Mouse (Mus musculus) hindbrain, postnatal 0 days (tissue): Measurements from ENCODE around the gene Emc9. TPM values are rescaled to one million over a fixed set of nuclear protein-coding genes. Genes with fewer than 3 reads are reported as not detected.

ENCODE experiments used
- ATAC-seq: fragments of 200-750 bp; cut with Nextera tagmentation; 2 replicates; pipeline ENCODE4 v1.8.0; 2017; ENCODE audit warnings: mild to moderate bottlenecking, moderate TSS enrichment, moderate library complexity
- DNase-seq: peaks from one replicate; pipeline ENCODE4 v3.0.0-alpha.2; 2015; ENCODE audit warnings: low spot score
- H3K27ac ChIP-seq: fragments of 300-500 bp; sonication (generic); 2 replicates; pipeline ENCODE4 v1.5.1; 2014; ENCODE audit warnings: mild to moderate bottlenecking
- H3K27me3 ChIP-seq: fragments of 300-500 bp; sonication (generic); 2 replicates; pipeline ENCODE4 v1.6.1; 2014; ENCODE audit warnings: low read length, mixed read lengths; ENCODE audit not compliant: insufficient read depth
- H3K36me3 ChIP-seq: fragments of 300-500 bp; sonication (generic); 2 replicates; pipeline ENCODE4 v1.6.1; 2014; ENCODE audit warnings: low read length, mixed read lengths; ENCODE audit not compliant: insufficient read depth
- H3K4me1 ChIP-seq: fragments of 300-500 bp; sonication (generic); 2 replicates; pipeline ENCODE4 v1.6.1; 2014; ENCODE audit warnings: antibody characterized with exemption, low read length, mixed read lengths; ENCODE audit not compliant: insufficient read depth
- H3K4me2 ChIP-seq: fragments of 300-500 bp; sonication (generic); 2 replicates; pipeline ENCODE4 v1.6.1; 2014; ENCODE audit warnings: low read depth, mild to moderate bottlenecking, low read length, moderate library complexity, mixed read lengths
- H3K4me3 ChIP-seq: fragments of 300-500 bp; sonication (generic); 2 replicates; pipeline ENCODE4 v1.5.1; 2014; ENCODE audit warnings: low read length
- H3K9ac ChIP-seq: fragments of 300-500 bp; sonication (generic); replicated peaks from 2 replicates; pipeline ENCODE4 v1.6.1; 2014; ENCODE audit warnings: mild to moderate bottlenecking, low read length, moderate library complexity, mixed read lengths
- H3K9me3 ChIP-seq: fragments of 300-500 bp; sonication (generic); 2 replicates; pipeline ENCODE4 v1.6.1; 2016; ENCODE audit warnings: low read length, mixed read lengths
- CTCF ChIP-seq: IDR thresholded peaks from 2 replicates; pipeline ENCODE4 v1.5.1; 2016; ENCODE audit warnings: antibody characterized with exemption, control low read depth, low read depth
- WGBS: fragments of 180-500 bp; shearing (Covaris S2); extraction: QIAGEN DNeasy Blood & Tissue Kit; methylation state at CpG from one replicate; pipeline ENCODE4 v1.1.7; 2014; 5-methylcytosine and 5-hydroxymethylcytosine counted together
- polyA plus RNA-seq: library from polyadenylated mRNA; unstranded; fragments of >200 nt; fragmentation: Nextera tagmentation; extraction: Ambion mirVana; gene quantifications from 2 replicates; pipeline ENCODE4 v1.2.1, GENCODE M21; 2015
- total RNA-seq: library from RNA; depleted of rRNA; stranded (reverse); fragments of >200 nt; gene quantifications from 2 replicates; pipeline ENCODE4 v1.2.3, GENCODE M21; 2014

Gene Emc9
- total and polyA plus RNA-seq, 2 experiments from 2014 or later: 51.6 to 79.0 TPM

GRCm38 (mm10) chr14:55555788-55556187 lies 29.3 kb downstream of the Emc9 start:
- no peak overlapping the region for H3K9ac ChIP-seq
- ATAC-seq: no peak
- 84% methylated on average over 3 of the region's 3 CpGs for WGBS

GRCm38 (mm10) chr14:55554635-55555034 lies 30.5 kb downstream of the Emc9 start:
- Histone ChIP-seq H3K27me3 (no peaks in the 10 kb centered on the region), H3K36me3 (no peaks in the 10 kb centered on the region), H3K4me1 (no peaks in the 10 kb centered on the region), H3K4me2 (no peak overlapping the region), H3K9me3 (no peaks in the 10 kb centered on the region), H3K27ac (no peak overlapping the region), H3K4me3 (no peak overlapping the region), H3K9ac (no peak overlapping the region)
- ATAC-seq (no peak), DNase-seq (no peak)
- TF ChIP-seq CTCF: no peak

More at GRCm38 (mm10) chr14:55555788-55556187, 29.3 kb downstream of the Emc9 start:
- no peaks in the 10 kb centered on the region for H3K27me3 ChIP-seq
- no peak overlapping the region for H3K4me3 ChIP-seq
- H3K4me2 ChIP-seq: no peak overlapping the region
- no peak overlapping the region for H3K27ac ChIP-seq
- no peaks in the 10 kb centered on the region for H3K4me1 ChIP-seq
- no peaks in the 10 kb centered on the region for H3K9me3 ChIP-seq
- H3K36me3 ChIP-seq: no peaks in the 10 kb centered on the region
- DNase-seq: no peak
- TF ChIP-seq CTCF: no peak

- DNase-seq: no peak
- TF ChIP-seq CTCF: no peak
- 91% methylated on average over 8 of the region's 8 CpGs for WGBS
- H3K9ac ChIP-seq: no peak overlapping the region
- no peaks in the 10 kb centered on the region for H3K9me3 ChIP-seq
- H3K4me2 ChIP-seq: no peak overlapping the region
- no peak for ATAC-seq
- H3K36me3 ChIP-seq: peaks cover 16% of the 10 kb centered on the region
- no peak overlapping the region for H3K4me3 ChIP-seq
- no peaks in the 10 kb centered on the region for H3K27me3 ChIP-seq
- no peak overlapping the region for H3K27ac ChIP-seq
- H3K4me1 ChIP-seq: no peaks in the 10 kb centered on the region
These were observed 33.3 kb downstream of the Emc9 start for GRCm38 (mm10) chr14:55551794-55552193.

- no peak for DNase-seq
- Histone ChIP-seq H3K27ac (no peak overlapping the region), H3K4me1 (no peaks in the 10 kb centered on the region), H3K4me2 (no peak overlapping the region), H3K4me3 (no peak overlapping the region), H3K27me3 (no peaks in the 10 kb centered on the region), H3K36me3 (peaks cover 16% of the 10 kb centered on the region), H3K9me3 (no peaks in the 10 kb centered on the region), H3K9ac (no peak overlapping the region)
- TF ChIP-seq CTCF: no peak
- no peak for ATAC-seq
- 71% methylated on average over 5 of the region's 5 CpGs for WGBS
These were observed 33.8 kb downstream of the Emc9 start for GRCm38 (mm10) chr14:55551347-55551746.

GRCm38 (mm10) chr14:55550191-55550590 lies 34.9 kb downstream of the Emc9 start:
- H3K27ac ChIP-seq: no peak overlapping the region
- no peak for TF ChIP-seq CTCF
- H3K27me3 ChIP-seq: no peaks in the 10 kb centered on the region

GRCm38 (mm10) chr14:55544334-55544733 lies 40.8 kb downstream of the Emc9 start:
- ATAC-seq: no peak

More at GRCm38 (mm10) chr14:55550191-55550590, 34.9 kb downstream of the Emc9 start:
- WGBS: 65% methylated on average over 6 of the region's 6 CpGs
- DNase-seq (no peak), ATAC-seq (no peak)
- H3K9ac ChIP-seq: no peak overlapping the region
- H3K4me3 ChIP-seq: no peak overlapping the region
- H3K9me3 ChIP-seq: no peaks in the 10 kb centered on the region
- H3K36me3 ChIP-seq: peaks cover 18% of the 10 kb centered on the region
- H3K4me1 ChIP-seq: no peaks in the 10 kb centered on the region
- H3K4me2 ChIP-seq: no peak overlapping the region

GRCm38 (mm10) chr14:55542268-55542667 lies 42.8 kb downstream of the Emc9 start:
- 94% methylated on average over 12 of the region's 12 CpGs for WGBS
- Histone ChIP-seq H3K36me3 (peaks cover 10% of the 10 kb centered on the region), H3K4me3 (no peak overlapping the region), H3K9ac (no peak overlapping the region), H3K9me3 (no peaks in the 10 kb centered on the region), H3K4me1 (peaks cover 8% of the 10 kb centered on the region), H3K27ac (no peak overlapping the region), H3K27me3 (no peaks in the 10 kb centered on the region), H3K4me2 (no peak overlapping the region)
- TF ChIP-seq CTCF: no peak
- ATAC-seq (no peak), DNase-seq (no peak)

More at GRCm38 (mm10) chr14:55544334-55544733, 40.8 kb downstream of the Emc9 start:
- no peaks in the 10 kb centered on the region for H3K9me3 ChIP-seq
- peaks cover 8% of the 10 kb centered on the region for H3K4me1 ChIP-seq
- H3K4me2 ChIP-seq: no peak overlapping the region
- no peak overlapping the region for H3K9ac ChIP-seq
- H3K27ac ChIP-seq: no peak overlapping the region
- 36% methylated on average over 9 of the region's 9 CpGs for WGBS
- H3K27me3 ChIP-seq: no peaks in the 10 kb centered on the region
- no peak for TF ChIP-seq CTCF
- H3K4me3 ChIP-seq: no peak overlapping the region
- no peak for DNase-seq
- H3K36me3 ChIP-seq: peaks cover 26% of the 10 kb centered on the region
